Mouse (Mus musculus): ENCODE data around the gene Lce6a.

DNA sequence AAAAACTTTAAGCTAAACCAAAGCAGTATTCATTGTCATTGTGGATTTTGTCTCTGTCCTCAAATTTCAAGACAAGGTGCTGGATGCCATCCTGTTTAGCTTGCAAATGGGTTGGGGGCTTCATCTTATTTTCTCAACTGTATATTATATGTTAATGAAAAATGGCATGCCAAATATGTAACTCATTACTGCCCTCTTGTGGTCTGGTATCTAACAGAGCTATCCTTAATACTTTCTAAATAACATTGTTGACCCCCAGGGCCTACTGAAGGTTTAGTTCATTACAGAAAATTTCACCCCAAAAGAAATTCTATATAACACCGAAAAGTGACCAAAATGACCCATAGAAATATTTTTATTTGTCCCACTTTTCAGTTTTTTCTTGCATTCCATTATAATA lies 19.3 kb downstream of the Lce6a start:
- no peak for TF ChIP-seq EP300 (IDR thresholded peaks at IDR 0.05)
- TF ChIP-seq CTCF (IDR thresholded peaks at IDR 0.05) = peak; percentile 40
